Mouse (Mus musculus) stomach, postnatal 0 days (tissue): ENCODE results near the gene Parvg. TPM values are rescaled to one million over a fixed set of nuclear protein-coding genes. Genes with fewer than 3 reads are reported as not detected.

Experiments used
- ATAC-seq: fragments of 200-750 bp; cut with Nextera tagmentation; 2 replicates; pipeline ENCODE4 v1.8.0; 2017; ENCODE audit not compliant: low FRiP score, low TSS enrichment
- DNase-seq: peaks from one replicate; pipeline ENCODE4 v3.0.0-alpha.2; 2016; ENCODE audit warnings: low spot score
- H3K27ac ChIP-seq: fragments of 300-500 bp; sonication (generic); replicated peaks from 2 replicates; pipeline ENCODE4 v1.5.1; 2014; ENCODE audit warnings: mild to moderate bottlenecking, control low read depth
- H3K27me3 ChIP-seq: fragments of 300-500 bp; sonication (generic); 2 replicates; pipeline ENCODE4 v1.6.1; 2014; ENCODE audit warnings: low read length; ENCODE audit not compliant: control insufficient read depth, insufficient read depth
- H3K36me3 ChIP-seq: fragments of 300-500 bp; sonication (generic); 2 replicates; pipeline ENCODE4 v1.6.1; 2014; ENCODE audit warnings: low read length, mixed read lengths; ENCODE audit not compliant: control insufficient read depth, insufficient read depth
- H3K4me1 ChIP-seq: fragments of 300-500 bp; sonication (generic); replicated peaks from 2 replicates; pipeline ENCODE4 v1.6.1; 2014; ENCODE audit warnings: antibody characterized with exemption; ENCODE audit not compliant: control insufficient read depth, insufficient read depth
- H3K4me2 ChIP-seq: fragments of 300-500 bp; sonication (generic); replicated peaks from 2 replicates; pipeline ENCODE4 v1.6.1; 2014; ENCODE audit warnings: low read depth, mild to moderate bottlenecking, control low read depth, moderate library complexity
- H3K4me3 ChIP-seq: fragments of 300-500 bp; sonication (generic); 2 replicates; pipeline ENCODE4 v1.5.1; 2014; ENCODE audit warnings: low read depth, low read length, control low read depth
- H3K9ac ChIP-seq: fragments of 300-500 bp; sonication (generic); 2 replicates; pipeline ENCODE4 v1.6.1; 2014; ENCODE audit warnings: mild to moderate bottlenecking, low read length, control low read depth, mixed read lengths
- H3K9me3 ChIP-seq: fragments of 300-500 bp; sonication (generic); 2 replicates; pipeline ENCODE4 v1.6.1; 2016; ENCODE audit warnings: low read length; ENCODE audit not compliant: control insufficient read depth
- CTCF ChIP-seq: IDR thresholded peaks from 2 replicates; pipeline ENCODE4 v1.5.1; 2016; ENCODE audit warnings: antibody characterized with exemption, low read depth, mild to moderate bottlenecking, moderate library complexity
- EP300 ChIP-seq: optimal IDR thresholded peaks from 2 replicates; pipeline ENCODE3; 2016; ENCODE audit warnings: antibody characterized with exemption
- WGBS: fragments of 180-500 bp; shearing (Covaris S2); extraction: QIAGEN DNeasy Blood & Tissue Kit; methylation state at CpG from one replicate; pipeline ENCODE4 v1.1.7; 2014; 5-methylcytosine and 5-hydroxymethylcytosine counted together
- polyA plus RNA-seq: library from polyadenylated mRNA; unstranded; fragments of >200 nt; fragmentation: Nextera tagmentation; extraction: Ambion mirVana; gene quantifications from 2 replicates; pipeline ENCODE4 v1.2.1, GENCODE M21; 2015

Gene Parvg
- polyA plus RNA-seq, 1 experiment from 2014 or later: 1.3 TPM

DNA sequence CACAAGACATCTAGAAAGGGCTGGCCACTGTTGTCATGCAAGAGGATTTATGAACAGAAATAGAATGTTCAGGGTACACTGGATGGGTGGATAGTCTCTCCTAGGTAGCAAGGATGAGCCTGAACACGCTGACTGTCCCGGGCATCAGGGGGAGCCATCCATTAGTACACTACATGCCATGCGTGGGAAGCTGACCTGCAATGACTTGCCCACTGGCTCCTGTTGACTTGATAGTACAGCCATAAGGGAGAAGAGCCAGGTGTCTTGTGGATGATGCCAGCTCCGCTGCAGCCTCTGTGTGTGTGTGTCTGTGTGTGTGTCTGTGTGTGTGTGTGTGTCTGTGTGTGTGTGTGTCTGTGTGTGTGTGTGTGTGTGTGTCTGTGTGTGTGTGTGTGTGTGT, 4.4 kb upstream of the Parvg start:
- H3K4me2 ChIP-seq: no peak overlapping the region
- no peaks in the 10 kb centered on the region for H3K9me3 ChIP-seq
- no peak for ATAC-seq

GRCm38 (mm10) chr15:84321544-84322174, 2.2 kb upstream of the Parvg start:
- ATAC-seq: no peak
- H3K36me3 ChIP-seq: no peaks in the 10 kb centered on the region

More for the DNA sequence above, 4.4 kb upstream of the Parvg start:
- Histone ChIP-seq H3K36me3 (no peaks in the 10 kb centered on the region), H3K27ac (no peak overlapping the region), H3K9ac (no peak overlapping the region), H3K27me3 (no peaks in the 10 kb centered on the region), H3K4me3 (no peak overlapping the region), H3K4me1 (no peaks in the 10 kb centered on the region)
- no peak for DNase-seq
- WGBS: 84% methylated on average over 4 of the region's 4 CpGs
- TF ChIP-seq CTCF (no peak), EP300 (no peak)

DNA sequence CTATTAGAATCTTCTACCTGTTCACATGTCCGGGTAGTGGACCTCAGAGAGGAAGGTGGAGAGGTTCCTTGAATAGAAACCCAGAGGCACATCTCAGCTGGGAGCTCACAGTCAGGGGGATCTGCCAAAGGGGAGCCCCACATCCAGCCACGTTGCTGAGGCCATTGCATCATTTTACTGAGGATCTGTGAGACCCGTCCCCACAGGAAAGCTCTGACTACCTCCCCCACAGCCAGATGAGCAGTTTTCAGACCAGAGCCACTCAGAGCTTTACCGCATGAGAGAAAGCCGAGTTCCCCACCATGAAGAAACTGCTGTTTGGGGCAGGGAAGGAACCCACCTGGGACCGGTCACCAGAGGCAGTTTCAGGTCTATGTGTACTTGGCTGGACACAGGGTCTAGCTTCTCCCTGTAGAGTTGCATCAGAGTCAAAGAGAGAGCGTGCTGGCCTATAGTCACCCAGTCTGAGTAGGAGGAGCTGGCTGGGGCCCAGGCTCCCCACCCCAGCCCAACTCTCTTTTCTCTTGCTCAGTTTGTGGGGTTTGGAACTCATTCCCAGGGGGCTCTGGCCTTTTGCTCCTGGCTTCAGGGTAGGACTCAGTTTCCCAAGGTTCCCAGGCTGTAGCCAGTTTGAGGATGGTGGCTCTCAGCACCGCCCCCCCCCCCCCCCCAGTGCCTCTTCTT, 1.2 kb downstream of the Parvg start:
- 56% methylated on average over 8 of the region's 8 CpGs for WGBS
- H3K9me3 ChIP-seq: no peaks in the 10 kb centered on the region
- TF ChIP-seq CTCF (no peak), EP300 (no peak)
- no peak overlapping the region for H3K9ac ChIP-seq
- H3K36me3 ChIP-seq: no peaks in the 10 kb centered on the region
- no peak overlapping the region; the same call in 1 of the 2 replicates for H3K4me2 ChIP-seq
- H3K27me3 ChIP-seq: no peaks in the 10 kb centered on the region
- no peaks in the 10 kb centered on the region for H3K4me1 ChIP-seq
- DNase-seq (no peak), ATAC-seq (peak; percentile 30; the same call in 1 of the 2 replicates)
- no peak overlapping the region for H3K4me3 ChIP-seq
- H3K27ac ChIP-seq: no peak overlapping the region

More at GRCm38 (mm10) chr15:84321544-84322174, 2.2 kb upstream of the Parvg start:
- H3K4me3 ChIP-seq: no peak overlapping the region
- no peaks in the 10 kb centered on the region for H3K27me3 ChIP-seq
- no peak for DNase-seq
- no peaks in the 10 kb centered on the region for H3K4me1 ChIP-seq
- TF ChIP-seq CTCF (no peak), EP300 (no peak)
- no peaks in the 10 kb centered on the region for H3K9me3 ChIP-seq
- H3K27ac ChIP-seq: no peak overlapping the region
- H3K9ac ChIP-seq: no peak overlapping the region
- H3K4me2 ChIP-seq: no peak overlapping the region
- 74% methylated on average over 8 of the region's 8 CpGs for WGBS

DNA sequence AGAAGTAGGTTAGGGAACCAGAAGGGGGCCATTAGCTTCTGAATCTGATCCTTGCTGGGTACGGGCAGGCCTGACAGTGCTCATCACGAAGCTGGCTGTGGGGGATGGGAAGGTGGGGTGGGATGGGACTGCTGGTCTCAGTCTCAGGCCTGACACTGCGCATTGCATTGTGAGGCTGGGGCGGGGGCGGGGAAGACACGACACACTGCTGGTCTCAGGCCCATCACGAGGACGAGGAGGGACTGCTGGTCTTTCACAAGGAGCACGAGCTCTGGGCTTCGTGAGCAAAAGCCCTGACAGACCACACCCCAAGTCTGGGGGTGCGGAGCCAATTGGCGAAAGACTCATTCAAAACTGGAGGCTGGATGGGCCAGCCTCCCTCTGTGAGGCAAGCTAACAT, 1.9 kb downstream of the Parvg start:
- peak; percentile 55; the same call in 1 of the 2 replicates for ATAC-seq

DNA sequence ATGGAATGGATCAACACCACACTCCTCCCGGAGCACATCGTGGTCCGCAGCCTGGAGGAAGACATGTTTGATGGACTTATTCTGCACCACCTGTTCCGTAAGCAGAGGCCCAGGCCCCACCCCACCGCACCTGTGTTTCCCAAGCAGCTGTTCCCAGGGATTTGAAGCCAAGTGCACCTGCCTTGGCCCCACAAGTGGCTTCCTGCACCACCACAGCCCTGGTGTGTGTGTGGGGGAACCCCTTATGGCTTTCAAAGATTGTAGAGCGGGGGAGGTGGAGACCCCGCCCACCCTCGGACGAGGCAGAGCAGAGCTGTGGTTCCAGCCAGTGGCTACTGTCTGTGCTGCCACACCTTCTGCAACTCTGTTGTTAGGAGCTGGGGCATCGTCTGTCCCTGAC, 5.0 kb downstream of the Parvg start:
- 65% methylated on average over 10 of the region's 10 CpGs for WGBS
- H3K27ac ChIP-seq: no peak overlapping the region
- DNase-seq (no peak), ATAC-seq (no peak; the same call in 1 of the 2 replicates)
- H3K9ac ChIP-seq: no peak overlapping the region
- H3K27me3 ChIP-seq: no peaks in the 10 kb centered on the region
- H3K4me1 ChIP-seq: no peaks in the 10 kb centered on the region
- H3K9me3 ChIP-seq: no peaks in the 10 kb centered on the region
- H3K36me3 ChIP-seq: no peaks in the 10 kb centered on the region
- no peak overlapping the region for H3K4me2 ChIP-seq
- H3K4me3 ChIP-seq: no peak overlapping the region
- TF ChIP-seq CTCF: no peak

More for the DNA sequence above, 1.9 kb downstream of the Parvg start:
- no peak overlapping the region for H3K27ac ChIP-seq
- WGBS: 52% methylated on average over 12 of the region's 12 CpGs
- no peaks in the 10 kb centered on the region for H3K9me3 ChIP-seq
- no peaks in the 10 kb centered on the region for H3K27me3 ChIP-seq
- H3K4me1 ChIP-seq: no peaks in the 10 kb centered on the region
- TF ChIP-seq CTCF (no peak), EP300 (no peak)
- DNase-seq: no peak
- H3K4me2 ChIP-seq: no peak overlapping the region
- no peak overlapping the region for H3K4me3 ChIP-seq
- H3K9ac ChIP-seq: no peak overlapping the region
- no peaks in the 10 kb centered on the region for H3K36me3 ChIP-seq

GRCm38 (mm10) chr15:84329940-84330339, 6.1 kb downstream of the Parvg start:
- H3K36me3 ChIP-seq: no peaks in the 10 kb centered on the region
- no peak for ATAC-seq
- no peak for TF ChIP-seq CTCF
- TF ChIP-seq EP300: no peak
- no peaks in the 10 kb centered on the region for H3K4me1 ChIP-seq
- H3K9ac ChIP-seq: no peak overlapping the region
- no peaks in the 10 kb centered on the region for H3K27me3 ChIP-seq
- no peaks in the 10 kb centered on the region for H3K9me3 ChIP-seq
- no peak overlapping the region for H3K27ac ChIP-seq
- no peak overlapping the region for H3K4me2 ChIP-seq
- H3K4me3 ChIP-seq: no peak overlapping the region
- WGBS: 89% methylated on average over 8 of the region's 8 CpGs
- no peak for DNase-seq
